ENCODE assay signal across 8 mouse cellular contexts in genomic region chr1:21460941-21461689, GRCm38 (mm10).
DNase-seq lines count a peak whose midpoint lies in the region; ATAC-seq and TF ChIP-seq lines count a peak whose summit lies in the region.

No protein-coding gene starts in this region.

- no peak for TF ChIP-seq EP300 in CH12.LX (IDR thresholded peaks at IDR 0.05; ENCODE audit: low read length)

- intact Hi-C loops in heart, postnatal 25 days (cut with DNase I) = loop anchor here (5.0 kb wide), 2 partner anchors 506 to 806 kb away; no protein-coding TSS in a partner anchor

- H3K36me3 ChIP-seq in CH12.LX (replicated peaks in 1 of 2; ENCODE audit: control insufficient read depth in 1 of 2, insufficient read depth in 1 of 2, low read length in 1 of 2) = peaks cover 0 to 7% of the 10 kb centered on the region in 2 experiments
- H3K36me3 ChIP-seq in embryonic facial prominence, embryonic 13.5 days = no peaks in the 10 kb centered on the region

- H3K4me1 ChIP-seq in CH12.LX (ENCODE audit: control insufficient read depth in 1 of 2, insufficient read depth in 2 of 2) = no peaks in the 10 kb centered on the region
- H3K4me1 ChIP-seq in embryonic facial prominence, embryonic 13.5 days = 0 out of 2 replicates have a peak, but pooled peaks cover 5% of the 10 kb centered on the region

- in situ Hi-C loops in CH12.LX (cut with MboI; ENCODE audit: low pct_ligation_motif_present, low pct_unique_long_range_greater_than_20kb, low sequenced_read_pairs) = no loop called here

- WGBS in embryonic facial prominence, embryonic 13.5 days = 46% methylated on average over 18 of the region's 18 CpGs

- peak; percentile 54 to 80; a peak in 3 of 4 replicates for TF ChIP-seq CTCF in CH12.LX (conservative IDR thresholded peaks at IDR 0.05 in 1 of 2, IDR thresholded peaks at IDR 0.05 in 1 of 2; ENCODE audit: low read depth in 2 of 2, low read length in 2 of 2)

- no peak overlapping the region for H3K9ac ChIP-seq in CH12.LX (ENCODE audit: insufficient read depth, low read depth)
- H3K9ac ChIP-seq in embryonic facial prominence, embryonic 13.5 days = no peak overlapping the region

- dilution Hi-C loops in CH12.LX (cut with MboI; ENCODE audit: extremely low pct_ligation_motif_present, extremely low pct_unique_long_range_greater_than_20kb, low sequenced_read_pairs) = no loop called here

- peak; percentile 73 for TF ChIP-seq RAD21 in CH12.LX (IDR thresholded peaks at IDR 0.05; ENCODE audit: low read depth, low read length)

- no peak overlapping the region for H3K4me3 ChIP-seq in CH12.LX (replicated peaks in 1 of 3; ENCODE audit: low read depth in 2 of 3, low read length in 2 of 3, poor library complexity in 1 of 3)
- H3K4me3 ChIP-seq in embryonic facial prominence, embryonic 13.5 days = no peak overlapping the region

- no peak for TF ChIP-seq POLR2A in CH12.LX (IDR thresholded peaks at IDR 0.05; ENCODE audit: low read depth, low read length)

- no peak overlapping the region for H3K4me2 ChIP-seq in CH12.LX (ENCODE audit: insufficient read depth, low read depth, poor library complexity, severe bottlenecking)
- H3K4me2 ChIP-seq in embryonic facial prominence, embryonic 13.5 days = peak overlapping the region; percentile 28

- H3K27me3 ChIP-seq in CH12.LX (replicated peaks) = no peaks in the 10 kb centered on the region
- H3K27me3 ChIP-seq in embryonic facial prominence, embryonic 13.5 days = no peaks in the 10 kb centered on the region

- H3K27ac ChIP-seq in CH12.LX (ENCODE audit: insufficient read depth, low read depth) = no peak overlapping the region
- H3K27ac ChIP-seq in embryonic facial prominence, embryonic 13.5 days = no peak overlapping the region

- no peaks in the 10 kb centered on the region for H3K79me2 ChIP-seq in CH12.LX (replicated peaks; ENCODE audit: control insufficient read depth, extremely low read depth, insufficient read depth, poor library complexity, severe bottlenecking)

- DNase-seq in CH12.LX (ENCODE audit: extremely low read depth) = peak; percentile 40
- peak; percentile 81 for DNase-seq in adrenal gland, postnatal 14 days
- DNase-seq in heart, postnatal 25 days (ENCODE audit: low spot score) = peak; percentile 3
- DNase-seq in layer of hippocampus, adult 9-10 months (ENCODE audit: low spot score) = peak; percentile 61
- peak; percentile 59 for DNase-seq in lung, postnatal 10 days
- DNase-seq in retina, postnatal 1 day = peak; percentile 83
- DNase-seq in thymus, postnatal 4 days = peak; percentile 92

- no peaks in the 10 kb centered on the region for H3K9me3 ChIP-seq in CH12.LX (replicated peaks; ENCODE audit: low read length)
- no peaks in the 10 kb centered on the region for H3K9me3 ChIP-seq in embryonic facial prominence, embryonic 13.5 days

- 0 out of 2 replicates have a peak, but pooled peaks have one; percentile 52 for ATAC-seq in embryonic facial prominence, embryonic 13.5 days (ENCODE audit: insufficient number of reproducible peaks, insufficient read depth, low FRiP score, low TSS enrichment, low read depth)

TF ChIP-seq in CH12.LX, 34 proteins besides CTCF, POLR2A, EP300 and RAD21:
- TF ChIP-seq ZC3H11A (IDR thresholded peaks at IDR 0.05; ENCODE audit: low read depth, low read length) = peak; percentile 83
- TF ChIP-seq JUND (conservative IDR thresholded peaks at IDR 0.05; ENCODE audit: low read depth, low read length) = no peak
- TF ChIP-seq TCF12 (IDR thresholded peaks at IDR 0.05; ENCODE audit: low read depth, low read length) = no peak
- TF ChIP-seq IRF4 (IDR thresholded peaks at IDR 0.05; ENCODE audit: low read depth, low read length) = no peak
- TF ChIP-seq MAX (IDR thresholded peaks at IDR 0.05; ENCODE audit: low read length) = no peak
- no peak for TF ChIP-seq CHD1 (IDR thresholded peaks at IDR 0.05; ENCODE audit: low read depth, low read length)
- peak; percentile 89 for TF ChIP-seq SMC3 (IDR thresholded peaks at IDR 0.05; ENCODE audit: low read depth, low read length)

Comparison
In these comparisons a context has a peak if more than half of its experiments do, and no peak if none do; other contexts are left out.
1. DNase-seq: peak in every context shown above with its lines; median percentile 92 in thymus, postnatal 4 days; 83 in retina, postnatal 1 day; 81 in adrenal gland, postnatal 14 days; 61 in layer of hippocampus, adult 9-10 months; 59 in lung, postnatal 10 days; 40 in CH12.LX; 3 in heart, postnatal 25 days.